Mouse (Mus musculus) heart, embryonic 16.5 days (tissue): ENCODE measurements around the gene Fam177a. TPM values are rescaled to one million over a fixed set of nuclear protein-coding genes. Genes with fewer than 3 reads are reported as not detected.
A peak's percentile ranks its signal among the peaks of the same experiment; 100 is the strongest.
"Not testable (repeated sequence)": the region's sequence is repeated elsewhere in the genome, so short reads cannot be mapped to it uniquely, and the experiment has no call there.

Experiments used
- ATAC-seq: fragments of 200-750 bp; cut with Nextera tagmentation; replicated peaks from 2 replicates; pipeline ENCODE4 v1.8.0; 2017; ENCODE audit warnings: moderate number of reproducible peaks; ENCODE audit not compliant: insufficient read depth, low FRiP score; ENCODE audit errors: extremely low read depth
- H3K27ac ChIP-seq: fragments of 300-500 bp; sonication (generic); 2 replicates; pipeline ENCODE4 v1.5.1; 2014; ENCODE audit warnings: mild to moderate bottlenecking, low read length, control low read depth, moderate library complexity
- H3K27me3 ChIP-seq: fragments of 300-500 bp; sonication (generic); 2 replicates; pipeline ENCODE4 v1.6.1; 2014; ENCODE audit warnings: low read length, mixed read lengths; ENCODE audit not compliant: control insufficient read depth, insufficient read depth
- H3K36me3 ChIP-seq: fragments of 300-500 bp; sonication (generic); 2 replicates; pipeline ENCODE4 v1.6.1; 2014; ENCODE audit not compliant: control insufficient read depth, insufficient read depth
- H3K4me1 ChIP-seq: fragments of 300-500 bp; sonication (generic); 2 replicates; pipeline ENCODE4 v1.6.1; 2014; ENCODE audit warnings: low read length, mixed read lengths; ENCODE audit not compliant: control insufficient read depth, insufficient read depth
- H3K4me2 ChIP-seq: fragments of 300-500 bp; sonication (generic); 2 replicates; pipeline ENCODE4 v1.6.1; 2014; ENCODE audit warnings: low read depth, mild to moderate bottlenecking, control low read depth, low read length
- H3K4me3 ChIP-seq: fragments of 300-500 bp; sonication (generic); 2 replicates; pipeline ENCODE4 v1.5.1; 2014; ENCODE audit warnings: mild to moderate bottlenecking, control low read depth, low read length
- H3K9ac ChIP-seq: fragments of 300-500 bp; sonication (generic); 2 replicates; pipeline ENCODE4 v1.6.1; 2014; ENCODE audit warnings: low read length, control low read depth
- H3K9me3 ChIP-seq: fragments of 300-500 bp; sonication (generic); replicated peaks from 2 replicates; pipeline ENCODE4 v1.6.1; 2016; ENCODE audit warnings: low read length; ENCODE audit not compliant: control insufficient read depth
- WGBS: fragments of 180-500 bp; shearing (Covaris S2); extraction: QIAGEN DNeasy Blood & Tissue Kit; methylation state at CpG from one replicate; pipeline ENCODE4 v1.1.7; 2014; 5-methylcytosine and 5-hydroxymethylcytosine counted together
- polyA plus RNA-seq: library from polyadenylated mRNA; unstranded; fragments of >200 nt; fragmentation: Nextera tagmentation; extraction: Ambion mirVana; gene quantifications from 2 replicates; pipeline ENCODE4 v1.2.1, GENCODE M21; 2015

Fam177a gene
- polyA plus RNA-seq, 1 experiment from 2014 or later, result 22.1 TPM

DNA sequence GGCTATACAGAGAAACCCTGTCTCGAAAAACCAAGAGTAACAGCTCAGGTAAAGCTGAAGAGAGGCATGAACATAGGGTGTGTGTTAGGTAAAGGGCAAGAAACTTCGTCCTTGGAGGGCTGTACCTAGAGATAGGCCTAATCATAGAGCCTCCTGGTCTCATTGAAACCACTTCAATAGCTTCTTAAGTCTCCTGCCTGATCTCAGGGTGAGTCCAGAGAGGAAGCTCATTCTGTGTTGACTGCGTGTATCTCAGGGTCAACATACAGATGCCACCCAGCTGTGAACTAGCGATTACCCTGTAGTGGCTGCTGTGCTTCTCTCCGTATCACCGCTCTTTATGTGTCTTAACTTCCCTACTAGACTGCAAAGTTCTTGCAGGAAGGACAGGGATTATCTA lies 13.6 kb downstream of the Fam177a start:
- H3K4me2 ChIP-seq, H3K9me3 ChIP-seq, H3K36me3 ChIP-seq, H3K4me1 ChIP-seq, H3K27ac ChIP-seq, H3K9ac ChIP-seq, ATAC-seq, H3K27me3 ChIP-seq, H3K4me3 ChIP-seq: not testable (repeated sequence)
- WGBS, result no CpG with 5 or more reads among the region's 6 CpGs

DNA sequence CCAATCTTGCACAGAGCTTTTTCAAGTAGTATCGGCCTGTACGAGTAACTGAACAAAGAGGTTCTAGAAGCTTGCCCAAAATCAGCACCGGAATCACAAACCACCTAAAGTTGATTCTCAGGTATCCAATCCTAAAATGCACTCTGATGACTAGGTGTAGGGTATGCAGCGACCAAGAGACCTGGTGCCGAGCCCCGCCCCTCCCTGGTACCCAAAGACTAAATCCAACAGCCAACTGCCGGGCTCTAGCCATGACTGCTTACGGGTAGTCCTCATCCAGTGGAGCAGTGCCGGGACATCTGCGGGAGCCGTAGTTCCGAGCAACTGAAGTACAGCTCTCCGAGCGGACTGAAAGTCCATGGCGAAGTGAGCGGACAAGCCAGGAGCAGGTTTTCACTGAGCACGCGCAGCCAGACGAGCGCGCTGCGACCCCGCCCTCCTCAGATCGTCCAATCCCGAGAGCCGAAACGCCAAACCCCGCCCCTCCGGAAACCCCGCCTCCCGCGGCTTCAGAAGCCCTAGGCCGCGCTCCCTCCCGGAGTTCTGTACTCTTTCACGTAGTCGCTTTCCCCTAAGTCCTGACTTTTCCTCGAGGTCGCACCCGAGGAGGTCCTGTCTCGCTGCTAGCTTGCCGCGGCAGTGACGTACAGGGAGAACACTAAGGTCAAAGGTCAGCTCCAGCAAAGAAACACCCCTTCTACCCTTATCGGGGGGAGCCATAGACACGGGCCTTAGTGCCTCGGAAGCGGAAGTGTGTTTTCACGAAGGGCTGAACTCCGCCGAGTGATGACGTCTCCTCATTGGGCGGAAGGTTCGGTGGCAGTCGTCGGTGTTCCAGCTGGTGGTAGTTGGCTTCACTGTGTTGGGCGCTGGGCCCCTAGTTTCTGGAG lies 30.5 kb downstream of the Fam177a start, which contains the start of gene Srp54b:
Srp54b (plus strand) TSS at position 546 of the 890 bp plus-strand sequence.
- peak; percentile 98 for ATAC-seq
- H3K27ac ChIP-seq, H3K4me2 ChIP-seq, H3K4me1 ChIP-seq, H3K9ac ChIP-seq, H3K36me3 ChIP-seq, H3K9me3 ChIP-seq, H3K27me3 ChIP-seq: not testable (repeated sequence)
- no CpG with 5 or more reads among the region's 57 CpGs for WGBS
- peak within 1 kb of the TSS; percentile 30; the same call in 1 of the 2 replicates for H3K4me3 ChIP-seq

DNA sequence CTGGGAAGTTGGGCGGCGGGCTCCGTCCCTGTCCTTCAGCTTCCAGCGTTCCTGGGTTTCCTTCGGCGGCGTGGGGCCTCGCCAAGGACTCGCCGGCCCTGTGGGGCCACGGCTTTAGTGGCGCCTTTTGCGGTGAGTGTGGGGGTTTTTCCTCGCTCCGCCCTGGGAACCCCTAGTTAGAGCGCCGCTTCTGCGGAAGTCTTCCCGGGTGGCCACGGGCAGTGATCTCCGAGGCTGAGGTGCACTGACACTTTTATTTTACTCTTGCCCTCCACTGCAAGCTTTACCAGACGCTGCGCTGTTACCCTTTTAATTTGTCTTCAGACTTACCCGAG lies 31.1 kb downstream of the Fam177a start:
- H3K27me3 ChIP-seq, result not testable (repeated sequence)

DNA sequence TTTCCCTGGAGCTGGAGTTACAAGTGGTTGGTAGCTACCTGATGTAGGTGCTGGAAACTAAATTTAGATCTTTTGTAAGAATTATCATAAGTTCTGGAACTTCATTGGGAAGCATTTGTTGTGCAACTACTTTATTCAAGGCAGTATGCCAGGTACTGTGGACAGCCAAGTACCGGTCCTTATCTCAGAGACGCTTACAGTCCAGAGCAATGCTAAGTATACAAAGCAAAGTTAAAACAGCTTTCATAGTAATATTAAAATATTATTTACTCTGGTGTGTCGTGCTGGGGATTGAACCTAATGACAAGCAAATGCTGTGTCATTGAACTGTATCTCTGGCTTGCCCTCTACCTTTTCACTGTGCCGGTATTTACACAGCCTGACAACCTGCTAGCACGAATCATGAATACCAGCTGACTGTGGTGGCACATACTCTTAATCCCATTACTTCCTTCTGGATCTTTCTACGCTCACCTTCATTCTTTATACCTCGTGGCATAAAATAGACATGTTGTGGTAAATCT lies 42.8 kb downstream of the Fam177a start:
- H3K9ac ChIP-seq, H3K9me3 ChIP-seq, H3K4me1 ChIP-seq, H3K27ac ChIP-seq, H3K4me2 ChIP-seq, H3K36me3 ChIP-seq, ATAC-seq, H3K4me3 ChIP-seq, H3K27me3 ChIP-seq: not testable (repeated sequence)
- whole genome bisulfite sequencing, result no CpG with 5 or more reads among the region's 7 CpGs

More for the DNA sequence above, 31.1 kb downstream of the Fam177a start:
- 0% methylated on average over 9 of the region's 24 CpGs for WGBS
- peak; percentile 39; the same call in 1 of the 2 replicates for ATAC-seq
- not testable (repeated sequence) for H3K4me1 ChIP-seq, H3K27ac ChIP-seq, H3K36me3 ChIP-seq, H3K9ac ChIP-seq, H3K4me2 ChIP-seq, H3K9me3 ChIP-seq
- peak overlapping the region; percentile 30; the same call in 1 of the 2 replicates for H3K4me3 ChIP-seq

DNA sequence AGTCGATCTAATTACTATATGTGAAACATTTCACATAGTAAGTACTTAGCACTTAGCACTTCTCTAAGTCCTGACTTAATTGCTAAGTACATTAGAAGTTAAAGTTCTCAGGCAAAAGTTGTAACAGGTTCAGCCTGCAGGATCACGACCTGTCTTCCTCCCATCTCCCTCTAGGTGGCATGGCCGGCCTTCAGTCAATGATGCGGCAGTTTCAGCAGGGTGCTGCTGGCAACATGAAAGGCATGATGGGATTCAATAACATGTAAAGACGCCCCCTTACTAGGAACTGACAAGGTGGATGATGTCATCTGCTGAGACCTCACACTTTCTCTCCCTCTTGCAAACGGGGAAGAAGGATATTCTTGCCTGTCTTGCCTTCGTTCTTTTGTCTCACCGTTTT lies 63.4 kb downstream of the Fam177a start:
- WGBS, result no CpG with 5 or more reads among the region's 8 CpGs
- not testable (repeated sequence) for ATAC-seq

DNA sequence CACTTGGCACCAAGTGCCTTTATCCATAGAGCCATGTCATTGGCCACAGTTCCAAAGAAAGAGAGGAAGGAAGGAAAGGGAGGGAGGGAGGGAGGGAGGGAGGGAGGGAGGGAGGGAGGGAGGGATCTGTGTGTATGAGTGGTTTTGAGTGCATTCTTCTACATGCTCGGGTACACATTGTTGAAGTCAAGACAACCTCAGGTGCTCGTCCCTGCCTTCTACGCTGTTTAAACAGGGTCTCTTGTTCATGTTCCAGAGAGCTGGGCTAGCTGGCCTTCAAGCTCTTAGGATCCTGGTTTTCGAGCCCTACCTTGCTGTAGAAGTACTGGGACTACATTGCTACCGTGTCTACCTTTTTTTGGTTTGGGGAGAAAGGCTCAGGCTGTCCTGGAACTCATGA lies 64.9 kb downstream of the Fam177a start:
- no CpG with 5 or more reads among the region's 5 CpGs for WGBS
- H3K4me2 ChIP-seq, H3K36me3 ChIP-seq, H3K4me3 ChIP-seq, ATAC-seq, H3K4me1 ChIP-seq, H3K27ac ChIP-seq, H3K9ac ChIP-seq, H3K9me3 ChIP-seq, H3K27me3 ChIP-seq: not testable (repeated sequence)

More for the DNA sequence above, 63.4 kb downstream of the Fam177a start:
- not testable (repeated sequence) for H3K9me3 ChIP-seq, H3K4me2 ChIP-seq, H3K9ac ChIP-seq, H3K36me3 ChIP-seq, H3K4me1 ChIP-seq, H3K27me3 ChIP-seq, H3K27ac ChIP-seq, H3K4me3 ChIP-seq

Other genes with a start within 250 kb of the Fam177a start
- not detected in 2 replicates for gene Gm20403, start 137.9 kb upstream of the Fam177a start, polyA plus RNA-seq
- 13.4 and 16.4 TPM in 2 replicates for gene Baz1a, start 110.1 kb upstream of the Fam177a start, polyA plus RNA-seq
- gene 2700097O09Rik, start 44.4 kb upstream of the Fam177a start, polyA plus RNA-seq, result 27.2 and 29.9 TPM in 2 replicates
- gene Srp54a, start 44.2 kb upstream of the Fam177a start, polyA plus RNA-seq, result 130 and 158 TPM in 2 replicates
- 41.4 and 48.4 TPM in 2 replicates for gene Srp54b, start 30.6 kb downstream of the Fam177a start, polyA plus RNA-seq
- not detected in 2 replicates for gene 1700047I17Rik2, start 75.1 kb downstream of the Fam177a start, polyA plus RNA-seq
- gene Srp54c, start 105.7 kb downstream of the Fam177a start, polyA plus RNA-seq, result 54.7 and 60.0 TPM in 2 replicates
- 9.0 and 12.3 TPM in 2 replicates for gene 1110008L16Rik, start 175.1 kb downstream of the Fam177a start, polyA plus RNA-seq
- gene Ppp2r3c, start 178.5 kb downstream of the Fam177a start, polyA plus RNA-seq, result 9.3 and 9.9 TPM in 2 replicates